Mouse (Mus musculus) T-helper 2 cell (primary cell): ENCODE data around the gene Abhd16a.

Experiments
- in situ Hi-C: fragments of 300-600 bp; cut with MboI, MseI; formaldehyde crosslinking; loops from one replicate; pipeline ENCODE4 v1.15.1; 2025; ENCODE audit warnings: high pct_unique_total_duplicates

Gene Abhd16a

DNA sequence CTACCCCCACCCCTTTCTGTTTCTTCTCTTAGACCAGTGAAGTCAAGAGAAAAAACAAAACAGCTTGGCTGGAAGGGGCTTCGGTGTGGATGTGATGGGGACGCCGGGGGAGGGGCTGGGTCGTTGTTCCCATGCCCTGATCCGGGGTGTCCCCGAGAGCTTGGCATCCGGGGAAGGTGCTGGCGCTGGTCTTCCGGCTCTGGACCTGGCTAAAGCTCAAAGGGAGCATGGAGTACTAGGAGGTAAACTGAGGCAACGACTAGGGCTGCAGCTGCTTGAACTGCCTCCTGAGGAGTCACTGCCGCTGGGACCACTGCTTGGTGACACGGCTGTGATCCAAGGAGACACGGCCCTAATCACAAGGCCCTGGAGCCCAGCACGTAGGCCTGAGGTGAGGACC, 29.0 kb upstream of the Abhd16a start:
- in situ Hi-C loops, result loop anchor here (10.0 kb wide), 1 partner anchor 45 kb away; the partner anchor contains the start of gene Vwa7

- in situ Hi-C loops, result loop anchor here (10.0 kb wide), 1 partner anchor 46 kb away; the partner anchor contains the start of gene Vwa7
Measured at GRCm38 (mm10) chr17:35060737-35061297, 28.2 kb upstream of the Abhd16a start.

DNA sequence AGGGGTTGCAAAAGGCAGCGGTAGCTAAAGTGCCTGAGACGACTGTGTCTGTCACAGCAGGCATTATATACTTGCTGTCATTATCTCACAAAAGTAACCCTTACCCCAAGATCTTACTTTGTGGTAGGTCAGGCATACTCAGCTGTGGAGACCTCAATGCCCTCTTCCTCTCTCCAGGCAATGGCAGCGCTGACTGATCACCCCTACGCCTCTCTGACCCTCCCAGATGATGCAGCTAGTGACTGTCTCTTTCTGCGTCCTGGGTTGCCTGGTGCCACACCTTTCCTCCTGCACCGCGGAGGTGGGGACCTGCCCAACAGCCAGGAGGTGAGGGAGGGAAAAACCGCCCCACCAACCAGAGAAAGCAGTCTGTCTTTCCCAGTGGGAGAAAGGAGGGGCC, 27.8 kb upstream of the Abhd16a start:
- in situ Hi-C loops, result loop anchor here (10.0 kb wide), 1 partner anchor 46 kb away; the partner anchor contains the start of gene Vwa7

GRCm38 (mm10) chr17:35063466-35063865, 25.6 kb upstream of the Abhd16a start:
- in situ Hi-C loops, result loop anchor here (10.0 kb wide), 1 partner anchor 49 kb away; the partner anchor contains the start of gene Vwa7

DNA sequence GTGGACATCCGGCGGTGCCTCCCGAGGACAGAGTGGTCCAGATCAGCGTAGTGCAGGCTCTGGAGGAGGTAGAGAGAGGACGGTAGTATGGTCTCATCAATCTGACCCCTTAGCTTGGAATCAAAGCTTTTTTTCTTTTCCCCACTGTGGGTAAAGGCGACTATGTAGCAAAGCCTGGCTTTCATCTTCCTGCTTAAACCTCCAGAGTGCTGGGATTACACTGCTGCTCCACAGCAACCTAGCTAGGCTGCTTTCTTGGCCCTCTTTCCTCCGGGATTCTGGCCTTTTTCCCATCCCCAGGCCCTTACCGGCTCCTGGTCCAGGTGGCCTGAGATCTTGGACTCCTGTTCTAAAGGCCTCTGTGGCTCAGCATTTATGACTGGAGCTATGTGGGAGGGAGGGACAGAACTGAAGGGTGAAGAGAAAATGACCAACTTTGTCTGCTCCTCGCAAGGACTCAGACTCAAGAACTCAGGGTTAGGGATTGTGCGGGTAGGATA, 24.6 kb upstream of the Abhd16a start:
- in situ Hi-C loops, result loop anchor here (10.0 kb wide), 1 partner anchor 50 kb away; the partner anchor contains the start of gene Vwa7

- in situ Hi-C loops, result loop anchor here (10.0 kb wide), 1 partner anchor 50 kb away; the partner anchor contains the start of gene Vwa7
Measured at GRCm38 (mm10) chr17:35064951-35065947, 23.8 kb upstream of the Abhd16a start, which contains the start of gene Ly6g6c. TSS of gene Ly6g6c (plus strand) at chr17:35065388.

GRCm38 (mm10) chr17:35066084-35066483, 23.0 kb upstream of the Abhd16a start, which contains the start of gene Mpig6b:
TSS of gene Mpig6b (minus strand) at chr17:35066184.
- in situ Hi-C loops, result loop anchor here (10.0 kb wide), 1 partner anchor 51 kb away; the partner anchor contains the start of gene Vwa7

GRCm38 (mm10) chr17:35068213-35068914, 20.7 kb upstream of the Abhd16a start:
- in situ Hi-C loops, result loop anchor here (10.0 kb wide), 1 partner anchor 54 kb away; the partner anchor contains the start of gene Vwa7

- in situ Hi-C loops, result no loop called here
Measured at GRCm38 (mm10) chr17:35070556-35071229, 18.4 kb upstream of the Abhd16a start.

DNA sequence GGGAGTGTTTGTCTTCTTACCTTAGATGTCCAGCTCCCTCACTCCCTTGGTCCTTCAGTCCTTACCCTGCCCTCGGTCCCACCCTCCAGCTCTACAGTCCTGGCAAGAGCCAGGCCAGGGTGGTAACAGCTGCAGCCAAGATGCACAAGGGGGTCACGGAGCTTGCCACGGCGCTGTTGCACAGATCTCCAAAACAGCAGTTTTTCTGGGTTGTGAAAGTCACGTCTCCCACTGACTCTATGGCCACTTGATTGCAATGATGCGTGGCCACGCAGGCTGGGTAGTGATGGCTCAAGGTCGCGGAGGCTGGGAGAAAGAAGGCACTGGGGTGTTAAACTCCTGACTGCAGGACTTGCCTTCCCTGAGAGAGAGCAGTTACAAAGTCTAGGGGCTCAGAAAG, 17.6 kb upstream of the Abhd16a start:
- in situ Hi-C loops, result no loop called here

GRCm38 (mm10) chr17:35074097-35074496, 15.0 kb upstream of the Abhd16a start:
- in situ Hi-C loops, result no loop called here

- in situ Hi-C loops, result no loop called here
Measured at GRCm38 (mm10) chr17:35076507-35077176, 12.4 kb upstream of the Abhd16a start, which contains the start of gene Ly6g6e. TSS of gene Ly6g6e (plus strand) at chr17:35076902.

- in situ Hi-C loops, result no loop called here
Measured at GRCm38 (mm10) chr17:35077285-35077684, 11.8 kb upstream of the Abhd16a start.

GRCm38 (mm10) chr17:35077786-35078233, 11.3 kb upstream of the Abhd16a start, which contains the start of gene Ly6g6d:
TSS of gene Ly6g6d (minus strand) at chr17:35078065.
- in situ Hi-C loops, result no loop called here

- in situ Hi-C loops, result no loop called here
Measured at GRCm38 (mm10) chr17:35079778-35080177, 9.3 kb upstream of the Abhd16a start.

GRCm38 (mm10) chr17:35080248-35080647, 8.8 kb upstream of the Abhd16a start:
- in situ Hi-C loops, result no loop called here

GRCm38 (mm10) chr17:35080710-35081109, 8.4 kb upstream of the Abhd16a start:
- in situ Hi-C loops, result no loop called here

- in situ Hi-C loops, result no loop called here
Measured at GRCm38 (mm10) chr17:35082841-35083576, 6.1 kb upstream of the Abhd16a start.

- in situ Hi-C loops, result no loop called here
Measured at GRCm38 (mm10) chr17:35083929-35084497, 5.0 kb upstream of the Abhd16a start.
